Mouse (Mus musculus) heart, adult 2 months (tissue): ENCODE results near the gene Usp44. TPM values are rescaled to one million over a fixed set of nuclear protein-coding genes. Genes with fewer than 3 reads are reported as not detected.
"Not testable (repeated sequence)": the region's sequence is repeated elsewhere in the genome, so short reads cannot be mapped to it uniquely, and the experiment has no call there.

Experiments used
- DNase-seq, 2 experiments: peaks; one replicate each; pipeline ENCODE4 v3.0.0; 2021
- H3K27ac ChIP-seq: fragments of 200-600 bp; 2 replicates; pipeline ENCODE4 v1.8.1; 2022
- H3K27me3 ChIP-seq: fragments of 200-500 bp; 2 replicates; pipeline ENCODE4 v1.6.1; 2012; ENCODE audit warnings: mild to moderate bottlenecking, low read length, inconsistent platforms, mixed read lengths; ENCODE audit not compliant: control insufficient read depth, insufficient read depth
- H3K36me3 ChIP-seq: fragments of 200-500 bp; 2 replicates; pipeline ENCODE4 v1.6.1; 2012; ENCODE audit warnings: low read length, inconsistent platforms; ENCODE audit not compliant: control insufficient read depth, insufficient read depth
- H3K4me1 ChIP-seq: fragments of 200-500 bp; 2 replicates; pipeline ENCODE4 v1.6.1; 2011; ENCODE audit warnings: low read length; ENCODE audit not compliant: control insufficient read depth, insufficient read depth
- H3K4me3 ChIP-seq: fragments of 200-600 bp; 2 replicates; pipeline ENCODE4 v1.8.1; 2022
- H3K79me2 ChIP-seq: fragments of 200-500 bp; replicated peaks from 2 replicates; pipeline ENCODE4 v1.6.1; 2012; ENCODE audit warnings: mild to moderate bottlenecking, inconsistent platforms, low read length, moderate library complexity, mixed read lengths; ENCODE audit not compliant: control insufficient read depth, insufficient read depth
- H3K9ac ChIP-seq: fragments of 200-500 bp; 2 replicates; pipeline ENCODE4 v1.6.1; 2012; ENCODE audit warnings: low read depth, mild to moderate bottlenecking, control low read depth, inconsistent platforms, low read length, mixed read lengths
- CTCF ChIP-seq: fragments of 200-600 bp; IDR thresholded peaks from 2 replicates; pipeline ENCODE4 v1.8.1; 2022; ENCODE audit warnings: antibody characterized with exemption, mild to moderate bottlenecking, moderate library complexity
- EP300 ChIP-seq: fragments of 200-500 bp; IDR thresholded peaks from 2 replicates; pipeline ENCODE4 v1.6.1; 2011; ENCODE audit warnings: low read depth, low read length, control low read depth; ENCODE audit not compliant: insufficient read depth
- POLR2A ChIP-seq: fragments of 200-500 bp; IDR thresholded peaks from 2 replicates; pipeline ENCODE4 v1.6.1; 2011; ENCODE audit warnings: mild to moderate bottlenecking, low read depth, low read length, control low read depth; ENCODE audit not compliant: insufficient read depth
- WGBS: fragments of 180-500 bp; shearing (Covaris S2); methylation state at CpG from one replicate; pipeline ENCODE4 v1.1.7; 2018; 5-methylcytosine and 5-hydroxymethylcytosine counted together
- intact Hi-C: fragments of 180-260 bp; cut with DNase I; formaldehyde crosslinking; loops from one replicate; pipeline ENCODE4 v1.15.1; 2025
- long read RNA-seq: library from polyadenylated mRNA; stranded (forward); transcript quantifications from one replicate; pipeline ENCODE4 v2.0.0, GENCODE M21; 2021
- polyA plus RNA-seq: library from polyadenylated mRNA; depleted of rRNA; stranded (reverse); fragments of >200 nt; gene quantifications from 2 replicates; pipeline ENCODE4 v1.2.3, GENCODE M21; 2012; rRNA removed
- total RNA-seq, 2 experiments: library from RNA; stranded (reverse); gene quantifications; 2 replicates each; pipeline ENCODE4 v1.2.3; 2021

Gene Usp44
- total RNA-seq (not detected), polyA plus RNA-seq (not detected in 2 replicates)
- long read RNA-seq = 0 reads

GRCm38 (mm10) chr10:93830931-93831729, at the start of gene Usp44:
Gene Usp44, plus strand, starts transcription at chr10:93831555.
- Histone ChIP-seq H3K27ac (no peak within 1 kb of the TSS), H3K4me1 (no peaks in the 10 kb centered on the region), H3K27me3 (peaks cover 16% of the 10 kb centered on the region), H3K79me2 (no peaks in the 10 kb centered on the region), H3K9ac (no peak within 1 kb of the TSS), H3K4me3 (no peak within 1 kb of the TSS), H3K36me3 (no peaks in the 10 kb centered on the region)
- DNase-seq = no peak
- TF ChIP-seq EP300 (no peak), POLR2A (no peak)
- intact Hi-C loops = no loop called here
- 33% methylated on average over 22 of the region's 22 CpGs for WGBS

GRCm38 (mm10) chr10:93783216-93784013, 47.9 kb upstream of the Usp44 start:
- Histone ChIP-seq H3K4me3 (no peak overlapping the region), H3K27me3 (no peaks in the 10 kb centered on the region), H3K4me1 (no peaks in the 10 kb centered on the region), H3K36me3 (no peaks in the 10 kb centered on the region), H3K79me2 (no peaks in the 10 kb centered on the region), H3K9ac (no peak overlapping the region), H3K27ac (no peak overlapping the region)
- whole genome bisulfite sequencing = 71% methylated on average over 15 of the region's 15 CpGs
- intact Hi-C loops = no loop called here
- no peak for TF ChIP-seq POLR2A
- TF ChIP-seq EP300 = no peak
- TF ChIP-seq CTCF = no peak
- no peak for DNase-seq

- TF ChIP-seq EP300 (no peak), POLR2A (no peak), CTCF (no peak)
- Histone ChIP-seq H3K79me2 (no peaks in the 10 kb centered on the region), H3K4me1 (no peaks in the 10 kb centered on the region), H3K36me3 (no peaks in the 10 kb centered on the region), H3K9ac (no peak overlapping the region), H3K4me3 (no peak overlapping the region), H3K27me3 (no peaks in the 10 kb centered on the region), H3K27ac (peak overlapping the region; percentile 70)
- WGBS = 40% methylated on average over 8 of the region's 8 CpGs
- DNase-seq = peak; percentile 30 to 45
- intact Hi-C loops = no loop called here
These were observed 31.5 kb upstream of the Usp44 start for GRCm38 (mm10) chr10:93799711-93800362.

- no peaks in the 10 kb centered on the region for H3K27me3 ChIP-seq
- no peaks in the 10 kb centered on the region for H3K36me3 ChIP-seq
- H3K4me1 ChIP-seq = no peaks in the 10 kb centered on the region
- TF ChIP-seq CTCF (no peak), POLR2A (no peak), EP300 (no peak)
- peak in 1 of 2 experiments; percentile 26 for DNase-seq
- H3K4me3 ChIP-seq = no peak overlapping the region
- H3K9ac ChIP-seq = no peak overlapping the region
- peak overlapping the region; percentile 70 for H3K27ac ChIP-seq
- 48% methylated on average over 4 of the region's 4 CpGs for WGBS
- no peaks in the 10 kb centered on the region for H3K79me2 ChIP-seq
- intact Hi-C loops = no loop called here
These were observed 31.0 kb upstream of the Usp44 start for GRCm38 (mm10) chr10:93800363-93800722.

- Histone ChIP-seq H3K4me3 (no peak overlapping the region), H3K79me2 (no peaks in the 10 kb centered on the region), H3K27ac (peak overlapping the region; percentile 70), H3K9ac (no peak overlapping the region), H3K4me1 (no peaks in the 10 kb centered on the region), H3K36me3 (no peaks in the 10 kb centered on the region), H3K27me3 (no peaks in the 10 kb centered on the region)
- intact Hi-C loops = no loop called here
- TF ChIP-seq EP300 (no peak), CTCF (no peak), POLR2A (no peak)
- peak in 1 of 2 experiments; percentile 23 for DNase-seq
- 85% methylated on average over 5 of the region's 5 CpGs for WGBS
These were observed 30.5 kb upstream of the Usp44 start for GRCm38 (mm10) chr10:93800895-93801294.

GRCm38 (mm10) chr10:93803199-93803598, 28.2 kb upstream of the Usp44 start:
- Histone ChIP-seq H3K4me3 (no peak overlapping the region), H3K36me3 (no peaks in the 10 kb centered on the region), H3K27ac (no peak overlapping the region), H3K79me2 (no peaks in the 10 kb centered on the region), H3K4me1 (no peaks in the 10 kb centered on the region), H3K9ac (no peak overlapping the region), H3K27me3 (no peaks in the 10 kb centered on the region)
- intact Hi-C loops = no loop called here
- TF ChIP-seq CTCF (no peak), EP300 (no peak), POLR2A (no peak)
- DNase-seq = peak in 1 of 2 experiments; percentile 13
- WGBS = 60% methylated on average over 6 of the region's 6 CpGs

GRCm38 (mm10) chr10:93809438-93809837, 21.9 kb upstream of the Usp44 start:
- H3K36me3 ChIP-seq, H3K4me1 ChIP-seq, intact Hi-C loops, H3K27ac ChIP-seq, H3K4me3 ChIP-seq, H3K27me3 ChIP-seq, DNase-seq, H3K9ac ChIP-seq, H3K79me2 ChIP-seq: not testable (repeated sequence)
- WGBS = 92% methylated on average over 8 of the region's 8 CpGs
